Mouse (Mus musculus) lung, embryonic 15.5 days (tissue): Measurements from ENCODE around the gene Itga7. TPM values are rescaled to one million over a fixed set of nuclear protein-coding genes. Genes with fewer than 3 reads are reported as not detected.

Source experiments
- ATAC-seq: fragments of 200-750 bp; cut with Nextera tagmentation; 2 replicates; pipeline ENCODE4 v1.8.0; 2017; ENCODE audit warnings: moderate number of reproducible peaks, borderline replicate concordance; ENCODE audit not compliant: low FRiP score, low TSS enrichment; ENCODE audit errors: extremely low read depth
- H3K27ac ChIP-seq: fragments of 300-500 bp; sonication (generic); 2 replicates; pipeline ENCODE4 v1.5.1; 2015; ENCODE audit warnings: moderate library complexity, mild to moderate bottlenecking, inconsistent platforms
- H3K27me3 ChIP-seq: fragments of 300-500 bp; sonication (generic); 2 replicates; pipeline ENCODE4 v1.6.1; 2015; ENCODE audit warnings: inconsistent platforms
- H3K36me3 ChIP-seq: fragments of 300-500 bp; sonication (generic); 2 replicates; pipeline ENCODE4 v1.6.1; 2015; ENCODE audit warnings: inconsistent platforms
- H3K4me1 ChIP-seq: fragments of 300-500 bp; sonication (generic); 2 replicates; pipeline ENCODE4 v1.6.1; 2015; ENCODE audit warnings: inconsistent platforms
- H3K4me2 ChIP-seq: fragments of 300-500 bp; sonication (generic); 2 replicates; pipeline ENCODE4 v1.6.1; 2015; ENCODE audit warnings: inconsistent platforms, mild to moderate bottlenecking, moderate library complexity
- H3K4me3 ChIP-seq: fragments of 300-500 bp; sonication (generic); 2 replicates; pipeline ENCODE4 v1.5.1; 2015; ENCODE audit warnings: mild to moderate bottlenecking, inconsistent platforms
- H3K9ac ChIP-seq: fragments of 300-500 bp; sonication (generic); 2 replicates; pipeline ENCODE4 v1.6.1; 2015; ENCODE audit warnings: inconsistent platforms
- H3K9me3 ChIP-seq: fragments of 300-500 bp; sonication (generic); 2 replicates; pipeline ENCODE4 v1.6.1; 2016; ENCODE audit warnings: inconsistent platforms
- WGBS: fragments of 180-500 bp; shearing (Covaris S2); methylation state at CpG from one replicate; pipeline ENCODE4 v1.1.7; 2015; 5-methylcytosine and 5-hydroxymethylcytosine counted together
- polyA plus RNA-seq: library from polyadenylated mRNA; unstranded; fragments of >200 nt; fragmentation: Nextera tagmentation; extraction: Ambion mirVana; gene quantifications from 2 replicates; pipeline ENCODE4 v1.2.1, GENCODE M21; 2015

Gene Itga7
- polyA plus RNA-seq, 1 experiment from 2014 or later, result 5.0 TPM

DNA sequence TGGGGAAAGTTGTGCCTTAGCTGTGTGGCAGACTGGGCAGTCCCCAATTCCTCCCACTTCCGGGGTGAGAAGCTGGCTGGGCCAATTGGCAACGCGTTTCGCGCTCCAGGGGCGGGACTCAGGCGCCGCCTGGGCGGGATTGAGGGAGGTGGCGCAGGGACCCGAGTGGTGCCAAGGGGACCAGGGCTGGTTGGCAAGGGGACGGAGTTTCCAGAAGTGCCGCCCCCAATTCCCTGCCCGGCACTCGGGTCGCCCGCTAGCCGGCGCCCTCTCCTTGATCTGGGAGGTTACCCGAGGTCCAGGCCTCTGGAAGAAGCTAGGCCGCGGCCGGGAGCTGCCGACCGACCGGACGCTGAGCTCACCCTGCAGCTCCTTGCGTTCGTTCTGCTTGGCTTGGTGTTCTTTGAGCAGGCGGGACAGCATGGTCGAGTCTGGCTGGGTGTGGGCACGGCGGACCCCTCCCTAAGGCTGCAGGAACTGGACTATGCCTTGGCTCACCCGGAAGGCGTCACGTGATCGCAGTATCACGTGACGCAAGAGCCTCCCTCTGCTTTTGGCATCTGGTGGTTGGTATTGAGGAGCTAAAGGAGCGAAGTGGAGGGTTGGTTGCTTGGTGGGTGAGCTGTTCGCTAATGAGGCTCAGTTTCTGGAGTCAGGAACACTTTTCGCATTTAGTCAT is 10.5 kb upstream of the Itga7 start:
- H3K4me3 ChIP-seq, result peak overlapping the region; percentile 86
- under 1% methylated on average over 42 of the region's 42 CpGs for WGBS
- peak overlapping the region; percentile 86 for H3K9ac ChIP-seq
- ATAC-seq, result peak; percentile 94
- peaks cover 4% of the 10 kb centered on the region; the same call in 1 of the 2 replicates for H3K27me3 ChIP-seq
- peak overlapping the region; percentile 97 for H3K27ac ChIP-seq
- H3K4me2 ChIP-seq, result peak overlapping the region; percentile 88
- no peaks in the 10 kb centered on the region for H3K9me3 ChIP-seq
- H3K36me3 ChIP-seq, result 0 out of 2 replicates have a peak, but pooled peaks cover 7% of the 10 kb centered on the region
- H3K4me1 ChIP-seq, result peaks cover 49% of the 10 kb centered on the region

DNA sequence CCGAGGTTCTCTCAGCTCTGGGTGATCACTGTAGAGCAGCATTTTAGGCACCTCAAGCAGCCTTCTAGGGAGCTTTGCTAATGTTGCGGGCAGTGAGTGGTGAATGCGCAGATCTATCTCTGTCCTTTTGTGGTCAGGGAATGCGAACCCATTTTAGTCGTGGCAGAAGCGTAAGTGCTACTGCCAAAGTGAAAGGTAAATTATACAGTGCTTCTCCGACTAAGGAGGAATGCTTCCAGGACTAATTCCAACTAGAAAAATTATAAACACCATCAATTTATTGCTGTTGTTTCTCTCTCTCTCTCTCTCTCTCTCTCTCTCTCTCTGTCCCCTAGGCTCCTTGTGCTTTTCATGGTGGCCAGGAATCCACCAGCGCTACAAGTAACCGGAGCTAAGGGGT is 9.7 kb upstream of the Itga7 start, which contains the start of gene Bloc1s1:
Gene Bloc1s1, minus strand, starts transcription at position 101 of the 400 bp plus-strand sequence.
- 0 out of 2 replicates have a peak, but pooled peaks cover 1% of the 10 kb centered on the region for H3K36me3 ChIP-seq
- H3K9me3 ChIP-seq, result no peaks in the 10 kb centered on the region
- H3K4me3 ChIP-seq, result peak within 1 kb of the TSS; percentile 86
- peak within 1 kb of the TSS; percentile 86 for H3K9ac ChIP-seq
- H3K4me2 ChIP-seq, result peak within 1 kb of the TSS; percentile 88
- H3K27me3 ChIP-seq, result peaks cover 4% of the 10 kb centered on the region; the same call in 1 of the 2 replicates
- 62% methylated on average over 9 of the region's 9 CpGs for WGBS
- peaks cover 50% of the 10 kb centered on the region for H3K4me1 ChIP-seq
- no peak for ATAC-seq
- peak within 1 kb of the TSS; percentile 97 for H3K27ac ChIP-seq

DNA sequence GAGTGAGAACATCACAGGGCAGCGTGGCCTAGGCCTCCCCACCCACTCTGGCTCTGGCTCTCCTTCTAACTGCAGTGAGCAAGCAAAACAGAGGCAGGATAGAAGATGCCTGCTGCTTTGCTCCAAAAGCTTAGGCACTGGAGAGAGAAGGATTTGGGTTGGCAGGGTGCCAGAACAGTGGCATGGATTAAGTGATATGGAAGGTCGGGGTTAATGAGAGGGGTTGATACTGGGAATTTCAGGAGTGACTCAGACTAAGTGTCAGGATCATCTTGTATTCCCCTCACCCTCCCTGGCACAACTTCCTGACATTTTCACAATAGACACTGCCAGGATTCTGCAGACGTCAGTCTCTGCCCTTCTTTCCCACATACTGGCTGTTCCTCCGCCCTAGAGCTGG is 5.3 kb upstream of the Itga7 start:
- 37% methylated on average over 4 of the region's 4 CpGs for WGBS
- ATAC-seq, result no peak
- peaks cover 25% of the 10 kb centered on the region for H3K4me1 ChIP-seq
- no peak overlapping the region for H3K9ac ChIP-seq
- H3K9me3 ChIP-seq, result no peaks in the 10 kb centered on the region
- H3K27me3 ChIP-seq, result peaks cover 31% of the 10 kb centered on the region
- no peak overlapping the region for H3K4me3 ChIP-seq
- no peak overlapping the region for H3K4me2 ChIP-seq
- no peak overlapping the region for H3K27ac ChIP-seq
- H3K36me3 ChIP-seq, result no peaks in the 10 kb centered on the region

DNA sequence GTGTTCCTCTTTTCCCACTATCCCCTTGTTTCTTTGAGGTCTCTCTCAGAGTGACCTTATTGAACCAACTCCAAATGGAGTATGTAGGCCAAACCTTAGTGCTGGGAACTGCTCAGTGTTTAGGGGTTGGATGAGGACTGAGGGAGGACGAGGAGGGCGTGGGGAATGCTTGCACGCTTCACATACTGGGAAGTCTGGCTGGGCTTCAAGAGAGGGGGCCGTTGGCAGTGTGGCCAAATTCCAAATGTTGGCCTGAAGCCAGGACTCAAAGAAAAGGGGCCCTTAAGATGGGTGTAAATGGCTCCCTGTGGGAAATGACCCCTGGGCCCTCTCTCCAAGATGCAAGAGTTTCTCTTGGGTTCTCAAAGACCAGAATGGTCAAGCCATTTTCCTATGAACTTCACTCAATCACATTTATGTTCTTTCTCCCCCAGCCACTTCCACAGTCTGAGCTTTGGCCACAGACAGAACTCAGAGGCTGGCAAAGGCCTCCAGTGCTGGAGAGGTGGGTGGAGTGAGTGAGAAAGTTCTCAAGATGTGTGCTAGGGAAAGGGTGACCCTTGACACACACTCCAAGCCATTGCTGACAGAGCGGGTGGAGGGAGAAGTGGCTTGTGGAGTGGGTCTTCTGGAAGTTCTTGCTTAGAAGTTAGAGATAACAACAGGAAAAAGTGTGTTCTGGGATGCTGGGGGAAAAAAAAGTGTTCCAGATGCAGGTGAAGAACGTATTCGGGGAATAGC is 3.8 kb upstream of the Itga7 start:
- Histone ChIP-seq H3K9ac (no peak overlapping the region), H3K4me3 (no peak overlapping the region), H3K27me3 (peaks cover 45% of the 10 kb centered on the region), H3K4me2 (no peak overlapping the region), H3K4me1 (peaks cover 27% of the 10 kb centered on the region), H3K36me3 (no peaks in the 10 kb centered on the region), H3K27ac (peak overlapping the region; percentile 18), H3K9me3 (no peaks in the 10 kb centered on the region)
- WGBS, result 36% methylated on average over 7 of the region's 7 CpGs
- ATAC-seq, result peak; percentile 69

DNA sequence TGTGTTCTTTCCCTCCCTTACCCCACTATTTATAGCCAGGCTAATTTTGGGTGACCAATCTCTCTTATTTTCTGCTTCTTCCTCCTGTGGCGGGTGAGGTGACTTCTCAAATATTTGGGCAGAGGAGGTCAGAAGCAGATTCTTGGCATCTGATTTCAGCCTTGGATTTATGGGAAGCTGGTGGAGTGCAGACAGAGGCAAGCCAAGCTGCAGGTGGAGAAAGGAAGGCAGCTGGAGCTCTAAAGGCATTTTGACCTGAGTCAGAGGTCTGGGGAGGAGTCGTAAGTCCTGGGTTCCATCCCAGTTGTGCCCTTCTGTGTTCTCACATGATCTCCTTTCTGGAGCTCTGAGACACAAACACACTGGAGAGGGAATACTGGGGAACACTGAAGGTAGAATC is 2.2 kb upstream of the Itga7 start:
- H3K4me2 ChIP-seq, result no peak overlapping the region
- no peak overlapping the region for H3K27ac ChIP-seq
- peaks cover 61% of the 10 kb centered on the region for H3K27me3 ChIP-seq

DNA sequence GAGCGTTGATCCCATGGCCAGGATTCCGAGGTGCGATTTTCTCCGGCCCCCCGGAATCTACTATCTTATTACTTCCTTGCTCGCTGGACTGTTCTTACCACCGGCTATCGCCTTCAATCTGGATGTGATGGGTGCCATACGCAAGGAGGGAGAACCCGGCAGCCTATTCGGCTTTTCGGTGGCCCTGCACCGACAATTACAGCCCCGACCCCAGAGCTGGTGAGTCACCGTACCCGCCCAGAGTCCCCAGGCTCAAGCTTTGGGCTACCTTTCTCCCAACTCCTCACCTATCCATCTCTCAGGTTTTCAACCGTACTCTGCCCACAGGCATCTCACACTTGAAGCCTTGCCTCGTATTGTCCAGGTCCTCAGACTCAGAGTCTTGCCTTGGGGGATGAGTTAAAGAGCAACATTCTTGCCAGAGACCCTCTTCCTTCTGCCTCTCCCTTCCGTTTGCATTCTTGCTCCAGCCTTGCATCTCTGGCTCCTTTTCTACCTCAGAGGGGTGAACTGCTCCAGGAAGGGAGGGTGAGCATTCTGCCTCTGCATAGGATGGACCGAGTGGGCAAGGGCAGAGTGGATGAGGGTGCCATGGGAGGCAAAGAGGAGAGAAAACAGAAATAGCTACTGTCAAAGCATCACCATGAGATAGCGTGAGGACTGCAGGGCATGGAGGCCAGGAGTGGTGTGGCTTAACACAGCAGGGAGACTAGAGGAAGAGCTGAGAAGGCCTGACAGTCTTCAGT is 531 bp downstream of the Itga7 start:
- ATAC-seq, result no peak
- no peak overlapping the region for H3K27ac ChIP-seq
- peak overlapping the region; percentile 18 for H3K9ac ChIP-seq
- no peaks in the 10 kb centered on the region for H3K36me3 ChIP-seq
- H3K4me3 ChIP-seq, result peak overlapping the region; percentile 42
- no peaks in the 10 kb centered on the region for H3K9me3 ChIP-seq
- peaks cover 21% of the 10 kb centered on the region for H3K4me1 ChIP-seq
- H3K4me2 ChIP-seq, result peak overlapping the region; percentile 74
- peaks cover 58% of the 10 kb centered on the region for H3K27me3 ChIP-seq
- 6% methylated on average over 21 of the region's 21 CpGs for WGBS

More for the DNA sequence above, 2.2 kb upstream of the Itga7 start:
- Histone ChIP-seq H3K4me1 (peaks cover 27% of the 10 kb centered on the region), H3K4me3 (no peak overlapping the region), H3K36me3 (no peaks in the 10 kb centered on the region), H3K9me3 (no peaks in the 10 kb centered on the region), H3K9ac (no peak overlapping the region)
- 57% methylated on average over 2 of the region's 2 CpGs for WGBS
- ATAC-seq, result no peak

DNA sequence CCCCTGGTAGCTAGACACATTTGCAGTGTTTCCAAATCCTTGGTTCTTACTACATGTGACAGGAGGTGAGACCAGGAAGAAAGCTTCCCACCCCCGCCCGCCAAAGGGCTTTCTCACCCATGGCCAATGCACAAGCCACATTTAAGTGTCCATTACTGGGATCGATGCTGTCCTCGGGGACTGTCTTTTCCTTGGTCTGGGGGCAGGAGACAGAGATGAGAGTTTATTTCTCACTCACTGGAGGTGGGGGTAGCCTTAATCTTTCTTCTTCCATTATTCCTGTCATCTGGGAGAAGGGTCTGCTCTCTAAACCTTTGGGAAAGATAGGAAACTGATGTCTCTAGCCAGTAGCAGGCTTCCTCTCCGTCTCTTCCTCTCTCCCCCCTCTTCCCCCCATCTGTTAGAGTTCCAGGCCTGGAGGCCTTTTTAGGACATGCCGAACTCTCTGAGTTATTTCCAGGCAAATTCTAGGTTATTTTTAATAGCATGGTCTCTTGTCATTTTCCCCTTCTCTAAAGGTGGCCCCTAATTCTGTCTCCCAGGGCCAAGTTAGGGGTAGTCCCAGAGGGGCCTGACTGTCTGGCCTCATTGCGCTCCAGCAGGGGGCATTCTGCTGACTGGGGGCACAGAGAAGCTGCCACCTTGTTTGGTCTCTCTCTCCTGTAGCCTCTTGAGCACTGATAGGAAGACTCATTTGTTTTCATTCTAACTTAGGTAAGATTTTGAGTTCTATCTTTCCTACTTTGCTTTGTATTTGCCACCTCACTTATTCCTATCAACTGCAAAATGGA is 1.6 kb downstream of the Itga7 start:
- peaks cover 58% of the 10 kb centered on the region for H3K27me3 ChIP-seq
- no peak overlapping the region for H3K4me2 ChIP-seq
- no peak overlapping the region for H3K27ac ChIP-seq
- ATAC-seq, result no peak
- no peak overlapping the region for H3K9ac ChIP-seq
- no peaks in the 10 kb centered on the region for H3K9me3 ChIP-seq
- WGBS, result 64% methylated on average over 7 of the region's 7 CpGs
- peaks cover 13% of the 10 kb centered on the region for H3K4me1 ChIP-seq
- H3K36me3 ChIP-seq, result no peaks in the 10 kb centered on the region
- H3K4me3 ChIP-seq, result no peak overlapping the region

DNA sequence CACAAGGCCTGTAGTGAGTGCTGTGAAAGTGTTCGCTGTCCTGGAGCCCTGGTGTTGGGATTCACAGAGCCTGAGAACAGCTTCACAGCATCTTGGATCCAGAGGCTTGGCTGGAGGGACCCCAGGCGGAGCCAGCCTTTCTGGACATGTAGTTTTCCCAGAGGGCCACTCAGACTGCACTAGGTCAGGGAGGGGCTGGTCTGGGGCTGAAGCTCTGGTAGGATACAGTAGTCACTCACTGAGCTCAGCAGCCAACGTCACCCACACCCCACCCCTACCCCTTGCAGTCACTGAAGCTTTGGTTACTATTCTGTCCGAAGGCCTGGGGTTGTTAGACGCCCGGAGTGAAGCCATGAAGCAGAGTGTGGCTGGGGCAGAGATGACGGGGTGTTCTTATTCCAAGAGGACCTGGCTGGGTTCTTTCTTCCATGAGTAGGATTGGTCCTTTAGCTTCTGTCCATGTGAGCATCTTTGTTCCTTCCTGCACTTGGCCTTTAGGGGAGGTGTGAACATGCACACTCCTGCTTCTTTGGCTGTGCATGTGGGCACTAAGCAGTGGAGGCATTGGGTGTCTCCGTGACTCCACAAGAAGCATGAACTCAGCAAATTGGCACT is 2.3 kb downstream of the Itga7 start:
- Histone ChIP-seq H3K9ac (no peak overlapping the region), H3K4me1 (peaks cover 13% of the 10 kb centered on the region), H3K9me3 (no peaks in the 10 kb centered on the region), H3K27ac (no peak overlapping the region), H3K4me2 (no peak overlapping the region), H3K4me3 (no peak overlapping the region), H3K36me3 (no peaks in the 10 kb centered on the region), H3K27me3 (peaks cover 55% of the 10 kb centered on the region)
- ATAC-seq, result no peak
- WGBS, result 69% methylated on average over 8 of the region's 8 CpGs

DNA sequence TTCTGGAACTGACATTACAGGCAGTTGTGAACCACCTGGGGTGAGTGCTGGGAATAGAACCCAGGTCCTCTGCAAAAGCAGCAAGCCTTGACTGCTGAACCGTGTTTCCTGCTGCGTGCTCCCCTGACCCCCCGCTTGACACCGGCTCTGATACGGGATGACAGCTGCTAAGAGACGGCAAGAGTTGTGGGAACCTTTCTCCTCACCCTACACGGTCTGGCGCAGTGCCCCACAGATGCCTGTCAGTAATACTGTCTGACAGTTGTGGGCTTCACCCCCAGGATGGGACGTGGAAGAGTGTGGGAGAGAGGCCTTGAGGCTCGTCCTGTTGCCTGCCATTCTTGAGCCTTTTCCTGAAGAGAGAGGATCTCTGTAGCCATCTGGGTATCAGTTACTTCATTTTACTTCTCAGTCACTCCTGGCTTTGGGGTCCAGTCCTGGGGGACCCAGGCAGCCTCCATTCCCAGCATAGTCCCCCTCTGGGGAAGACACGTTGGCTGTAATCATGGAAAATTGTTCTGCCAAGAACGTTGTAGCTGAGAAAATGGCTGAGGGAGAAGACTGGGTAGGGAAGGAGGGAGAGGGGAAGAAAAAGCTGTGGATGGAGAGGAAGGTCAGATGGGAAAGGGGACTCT is 4.3 kb downstream of the Itga7 start:
- 56% methylated on average over 12 of the region's 12 CpGs for WGBS
- Histone ChIP-seq H3K27ac (no peak overlapping the region), H3K36me3 (no peaks in the 10 kb centered on the region), H3K9me3 (no peaks in the 10 kb centered on the region), H3K9ac (no peak overlapping the region), H3K4me3 (no peak overlapping the region), H3K27me3 (peaks cover 36% of the 10 kb centered on the region), H3K4me1 (peaks cover 13% of the 10 kb centered on the region), H3K4me2 (no peak overlapping the region)
- ATAC-seq, result no peak

DNA sequence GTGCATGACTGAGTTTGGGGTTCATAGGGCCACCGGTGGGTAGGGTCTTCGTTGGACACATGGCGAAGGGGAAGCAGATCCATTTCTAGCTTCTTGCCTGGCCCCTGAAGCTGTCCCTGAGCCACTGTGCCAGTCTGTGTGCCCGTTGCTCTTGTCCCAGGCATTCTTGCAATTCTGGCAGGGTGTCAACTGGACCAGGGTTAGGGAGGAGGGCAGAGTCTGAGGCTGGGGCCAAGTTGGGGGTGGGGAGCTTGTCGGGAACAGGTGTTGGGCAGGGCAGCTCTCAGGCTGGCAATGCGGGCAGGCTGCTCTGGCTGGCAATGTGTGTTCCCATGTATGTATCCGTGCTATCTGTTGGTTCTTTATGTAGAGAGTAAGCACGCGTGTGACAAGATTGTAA is 4.8 kb downstream of the Itga7 start:
- H3K36me3 ChIP-seq, result no peaks in the 10 kb centered on the region
- no peaks in the 10 kb centered on the region for H3K9me3 ChIP-seq
- peaks cover 10% of the 10 kb centered on the region for H3K4me1 ChIP-seq
- H3K4me3 ChIP-seq, result no peak overlapping the region
- H3K4me2 ChIP-seq, result no peak overlapping the region
- 78% methylated on average over 9 of the region's 9 CpGs for WGBS
- H3K9ac ChIP-seq, result no peak overlapping the region
- no peak for ATAC-seq
- H3K27ac ChIP-seq, result no peak overlapping the region
- peaks cover 30% of the 10 kb centered on the region for H3K27me3 ChIP-seq
